ENCODE assay signal across 11 mouse cellular contexts in genomic region chr7:89210506-89210905, GRCm38 (mm10).
DNase-seq lines count a peak whose midpoint lies in the region; ATAC-seq lines count a peak whose summit lies in the region.
"Had no signal": no experiment of that assay in that cellular context is flagged by ENCODE, and none has a peak within 500 bp of the region (broad histone marks: within the 10 kb centered on the region; RNA-seq: fewer than 3 reads in every experiment).

No protein-coding gene starts in this region.

- ATAC-seq in kidney, embryonic 14.5 days (ENCODE audit: low FRiP score, low TSS enrichment) = peak; percentile 73

- no peak overlapping the region for H3K9ac ChIP-seq in kidney, embryonic 14.5 days (ENCODE audit: low read depth, low read length)
- H3K9ac ChIP-seq: lung, embryonic 15.5 days had no signal

- peaks cover 4% of the 10 kb centered on the region; the same call in 1 of the 2 replicates for H3K4me1 ChIP-seq in kidney, embryonic 14.5 days (ENCODE audit: control insufficient read depth, insufficient read depth, low read length)
- peaks cover 6% of the 10 kb centered on the region for H3K4me1 ChIP-seq in limb, embryonic 10.5 days

- H3K4me3 ChIP-seq in kidney, embryonic 14.5 days (ENCODE audit: low read length) = no peak overlapping the region
- H3K4me3 ChIP-seq in limb, embryonic 10.5 days = no peak overlapping the region
- H3K4me3 ChIP-seq: lung, embryonic 15.5 days had no signal

- DNase-seq in kidney, postnatal 36 days = no peak
- DNase-seq in embryo, embryonic 10.5 days (ENCODE audit: low spot score) = peak; percentile 34
- DNase-seq in limb, embryonic 10.5 days (ENCODE audit: low spot score) = peak; percentile 32
- DNase-seq in retina, embryonic 14.5 days (ENCODE audit: low spot score) = peak; percentile 39
- DNase-seq in adrenal gland, adult (ENCODE audit: inconsistent age in 2 of 2, low spot score in 1 of 2) = no peak
- no peak for DNase-seq in ovary, postnatal 36 days (ENCODE audit: low spot score)
- DNase-seq: heart, postnatal 4 days; kidney, adult 2 months; thymus, postnatal 36 days had no signal

- no peaks in the 10 kb centered on the region for H3K27me3 ChIP-seq in kidney, embryonic 14.5 days (ENCODE audit: control insufficient read depth, insufficient read depth, low read length)
- H3K27me3 ChIP-seq in limb, embryonic 10.5 days (ENCODE audit: low read depth, poor library complexity, severe bottlenecking) = no peaks in the 10 kb centered on the region
- H3K27me3 ChIP-seq: lung, embryonic 15.5 days had no signal

- no peak overlapping the region for H3K27ac ChIP-seq in kidney, embryonic 14.5 days (ENCODE audit: low read depth, low read length)
- H3K27ac ChIP-seq in limb, embryonic 10.5 days = no peak overlapping the region
- H3K27ac ChIP-seq: lung, embryonic 15.5 days had no signal

- 22% methylated on average over 6 of the region's 6 CpGs for WGBS in kidney, embryonic 14.5 days
- WGBS in limb, embryonic 10.5 days = 39% methylated on average over 6 of the region's 6 CpGs

- no peak overlapping the region for H3K4me2 ChIP-seq in kidney, embryonic 14.5 days (replicated peaks; ENCODE audit: low read depth, low read length)
- H3K4me2 ChIP-seq: lung, embryonic 15.5 days had no signal

- H3K36me3 ChIP-seq in kidney, embryonic 14.5 days (ENCODE audit: control insufficient read depth, insufficient read depth, low read length) = no peaks in the 10 kb centered on the region
- no peaks in the 10 kb centered on the region for H3K36me3 ChIP-seq in limb, embryonic 10.5 days
- H3K36me3 ChIP-seq: lung, embryonic 15.5 days had no signal

- H3K9me3 ChIP-seq in kidney, embryonic 14.5 days (ENCODE audit: control insufficient read depth, low read length) = no peaks in the 10 kb centered on the region
- H3K9me3 ChIP-seq in limb, embryonic 10.5 days (replicated peaks) = no peaks in the 10 kb centered on the region
- H3K9me3 ChIP-seq: lung, embryonic 15.5 days had no signal

Comparison
In these comparisons a context has a peak if more than half of its experiments do, and no peak if none do; other contexts are left out.
1. DNase-seq: peak in embryo, embryonic 10.5 days (single experiment), limb, embryonic 10.5 days (single experiment) and retina, embryonic 14.5 days (single experiment); none in kidney, postnatal 36 days (0 of 2), adrenal gland, adult (0 of 2) and ovary, postnatal 36 days (single experiment).